Mouse (Mus musculus) G1E (cell line): ENCODE results near the gene Nyx. TPM values are rescaled to one million over a fixed set of nuclear protein-coding genes. Genes with fewer than 3 reads are reported as not detected.

ENCODE experiments used
- ATAC-seq: 2 replicates; pipeline ENCODE4 v1.8.0; 2016; ENCODE audit warnings: mild to moderate bottlenecking; ENCODE audit not compliant: insufficient number of reproducible peaks, poor library complexity, low FRiP score, severe bottlenecking; ENCODE audit errors: extremely low read depth
- DNase-seq: peaks from one replicate; pipeline ENCODE4 v3.0.0; 2012; ENCODE audit warnings: low spot score
- H3K27me3 ChIP-seq: 2 replicates; pipeline ENCODE4 v1.6.1; 2012; ENCODE audit warnings: mild to moderate bottlenecking, low read length, inconsistent platforms; ENCODE audit not compliant: insufficient read depth
- H3K36me3 ChIP-seq: replicated peaks from 2 replicates; pipeline ENCODE3; 2012; ENCODE audit warnings: mild to moderate bottlenecking, inconsistent platforms
- H3K4me1 ChIP-seq: 2 replicates; pipeline ENCODE4 v1.6.1; 2012; ENCODE audit warnings: low read depth, low read length, inconsistent platforms, mixed read lengths; ENCODE audit not compliant: insufficient read depth
- H3K4me3 ChIP-seq: 2 replicates; pipeline ENCODE4 v1.5.1; 2012; ENCODE audit warnings: low read depth, mild to moderate bottlenecking, inconsistent platforms, low read length, moderate library complexity, mixed read lengths
- H3K9me3 ChIP-seq: replicated peaks from 2 replicates; pipeline ENCODE4 v1.6.1; 2012; ENCODE audit warnings: inconsistent platforms
- CTCF ChIP-seq: IDR thresholded peaks from 2 replicates; pipeline ENCODE4 v1.5.1; 2012; ENCODE audit warnings: low read depth, low read length, inconsistent platforms, mixed read lengths
- GATA1 ChIP-seq: IDR thresholded peaks from 2 replicates; pipeline ENCODE4 v1.6.1; 2012; ENCODE audit warnings: borderline replicate concordance, low read length, inconsistent platforms, mixed read lengths
- GATA2 ChIP-seq: IDR thresholded peaks from 2 replicates; pipeline ENCODE4 v1.6.1; 2012; ENCODE audit warnings: low read depth, low read length, inconsistent platforms, borderline replicate concordance
- POLR2AphosphoS5 ChIP-seq: IDR thresholded peaks from 2 replicates; pipeline ENCODE4 v1.6.1; 2012; ENCODE audit warnings: low read depth, low read length, inconsistent platforms; ENCODE audit not compliant: insufficient replicate concordance
- TAL1 ChIP-seq: conservative IDR thresholded peaks from 2 replicates; pipeline ENCODE4 v1.6.1; 2012; ENCODE audit warnings: low read depth, low read length, inconsistent platforms, mixed read lengths
- polyA plus RNA-seq: library from polyadenylated mRNA; stranded (reverse); fragments of >175 nt; gene quantifications from 2 replicates; pipeline ENCODE4 v1.2.3, GENCODE M21; 2012
- total RNA-seq, 2 experiments: library from RNA; stranded (forward) in 1 of 2; stranded (reverse) in 1 of 2; fragments of 200-1000 nt in 1 of 2; fragments of >200 nt in 1 of 2; fragmentation: Nextera tagmentation in 1 of 2; gene quantifications; 2 replicates each; pipeline ENCODE4 v1.2.3; 2014 to 2017

The Nyx gene
- total and polyA plus RNA-seq, 3 experiments: 0.01 to 0.22 TPM; not detected in 1

GRCm38 (mm10) chrX:13506376-13506775, 40.5 kb downstream of the Nyx start:
- Histone ChIP-seq H3K4me3 (no peak overlapping the region), H3K4me1 (no peaks in the 10 kb centered on the region), H3K27me3 (no peaks in the 10 kb centered on the region), H3K36me3 (no peaks in the 10 kb centered on the region), H3K9me3 (no peaks in the 10 kb centered on the region)
- no peak for TF ChIP-seq TAL1
- TF ChIP-seq POLR2AphosphoS5: no peak
- TF ChIP-seq GATA2: no peak
- no peak for TF ChIP-seq GATA1
- no peak for ATAC-seq
- DNase-seq: no peak

- Histone ChIP-seq H3K9me3 (no peaks in the 10 kb centered on the region), H3K27me3 (peaks cover 2% of the 10 kb centered on the region; the same call in 1 of the 2 replicates), H3K4me1 (no peaks in the 10 kb centered on the region), H3K36me3 (no peaks in the 10 kb centered on the region), H3K4me3 (no peak overlapping the region)
- ATAC-seq (no peak), DNase-seq (no peak)
- TF ChIP-seq POLR2AphosphoS5 (no peak), GATA1 (no peak), CTCF (no peak), TAL1 (no peak), GATA2 (no peak)
Measured at GRCm38 (mm10) chrX:13513127-13513526, 47.2 kb downstream of the Nyx start.

GRCm38 (mm10) chrX:13513864-13514263, 48.0 kb downstream of the Nyx start:
- no peaks in the 10 kb centered on the region for H3K9me3 ChIP-seq
- DNase-seq (no peak), ATAC-seq (no peak)
- TF ChIP-seq GATA2 (no peak), GATA1 (no peak), POLR2AphosphoS5 (no peak), TAL1 (no peak), CTCF (no peak)
- no peaks in the 10 kb centered on the region for H3K4me1 ChIP-seq
- H3K27me3 ChIP-seq: peaks cover 2% of the 10 kb centered on the region; the same call in 1 of the 2 replicates
- H3K4me3 ChIP-seq: no peak overlapping the region
- no peaks in the 10 kb centered on the region for H3K36me3 ChIP-seq

- DNase-seq (no peak), ATAC-seq (no peak)
- Histone ChIP-seq H3K36me3 (no peaks in the 10 kb centered on the region), H3K4me3 (no peak overlapping the region), H3K27me3 (peaks cover 2% of the 10 kb centered on the region; the same call in 1 of the 2 replicates), H3K9me3 (no peaks in the 10 kb centered on the region), H3K4me1 (no peaks in the 10 kb centered on the region)
- TF ChIP-seq CTCF (no peak), POLR2AphosphoS5 (no peak), GATA2 (no peak), GATA1 (no peak), TAL1 (no peak)
Measured at GRCm38 (mm10) chrX:13516451-13516850, 50.5 kb downstream of the Nyx start.

GRCm38 (mm10) chrX:13518019-13518418, 52.1 kb downstream of the Nyx start:
- Histone ChIP-seq H3K4me1 (no peaks in the 10 kb centered on the region), H3K36me3 (no peaks in the 10 kb centered on the region), H3K4me3 (no peak overlapping the region), H3K9me3 (no peaks in the 10 kb centered on the region), H3K27me3 (peaks cover 2% of the 10 kb centered on the region; the same call in 1 of the 2 replicates)
- no peak for ATAC-seq
- no peak for TF ChIP-seq CTCF
- TF ChIP-seq TAL1: no peak
- TF ChIP-seq GATA2: no peak
- no peak for TF ChIP-seq GATA1
- no peak for TF ChIP-seq POLR2AphosphoS5
- DNase-seq: no peak

GRCm38 (mm10) chrX:13518781-13519407, 53.0 kb downstream of the Nyx start:
- DNase-seq (no peak), ATAC-seq (no peak)
- Histone ChIP-seq H3K9me3 (no peaks in the 10 kb centered on the region), H3K36me3 (no peaks in the 10 kb centered on the region), H3K4me3 (no peak overlapping the region), H3K27me3 (peaks cover 2% of the 10 kb centered on the region; the same call in 1 of the 2 replicates), H3K4me1 (no peaks in the 10 kb centered on the region)
- no peak for TF ChIP-seq GATA2
- no peak for TF ChIP-seq POLR2AphosphoS5
- TF ChIP-seq CTCF: no peak

- H3K36me3 ChIP-seq: no peaks in the 10 kb centered on the region
- peaks cover 2% of the 10 kb centered on the region; the same call in 1 of the 2 replicates for H3K27me3 ChIP-seq
- ATAC-seq (no peak), DNase-seq (no peak)
- no peak for TF ChIP-seq GATA2
- TF ChIP-seq CTCF: no peak
- no peak for TF ChIP-seq GATA1
- no peak for TF ChIP-seq TAL1
- H3K4me3 ChIP-seq: no peak overlapping the region
- no peaks in the 10 kb centered on the region for H3K9me3 ChIP-seq
- H3K4me1 ChIP-seq: no peaks in the 10 kb centered on the region
Measured at GRCm38 (mm10) chrX:13519408-13519783, 53.5 kb downstream of the Nyx start.
